Mouse (Mus musculus): ENCODE measurements around the gene Cdc7. TPM values are rescaled to one million over a fixed set of nuclear protein-coding genes. Genes with fewer than 3 reads are reported as not detected.

The Cdc7 gene
- total and polyA plus RNA-seq, 3 experiments = 25.4 to 42.6 (median 27.8) TPM

DNA sequence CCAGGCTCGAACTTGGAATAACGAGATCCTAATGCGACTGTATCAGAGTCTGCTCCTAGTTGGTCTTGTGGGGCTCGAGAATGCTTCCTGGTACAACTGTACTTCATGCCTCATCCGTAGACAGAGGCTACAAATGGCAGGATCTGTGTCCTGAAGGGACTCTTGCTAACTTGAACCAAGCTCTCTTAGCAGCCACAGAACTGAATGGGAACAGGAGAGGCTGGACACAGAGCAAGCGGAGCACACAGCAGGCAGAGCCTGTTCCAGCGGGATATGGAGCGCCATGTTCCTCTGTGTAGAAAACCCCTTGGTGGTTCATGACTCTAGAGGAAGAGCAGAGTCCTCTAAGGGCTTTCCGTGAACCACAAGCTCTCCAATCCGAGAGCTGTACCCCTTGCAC, 66.7 kb downstream of the Cdc7 start:
- H3K27me3 ChIP-seq (replicated peaks) = no peaks in the 10 kb centered on the region
- in situ Hi-C loops (cut with MboI; ENCODE audit: low pct_ligation_motif_present, low pct_unique_long_range_greater_than_20kb, low sequenced_read_pairs) = no loop called here
- H3K9me3 ChIP-seq (replicated peaks; ENCODE audit: low read length) = no peaks in the 10 kb centered on the region

More for the DNA sequence above, 66.7 kb downstream of the Cdc7 start:
- H3K4me1 ChIP-seq (ENCODE audit: control insufficient read depth in 1 of 2, insufficient read depth in 2 of 2) = peaks cover 0 to 5% of the 10 kb centered on the region in 2 experiments; a peak in 1 of 4 replicates
- dilution Hi-C loops (cut with MboI; ENCODE audit: extremely low pct_ligation_motif_present, extremely low pct_unique_long_range_greater_than_20kb, low sequenced_read_pairs) = no loop called here
- H3K79me2 ChIP-seq (replicated peaks; ENCODE audit: control insufficient read depth, extremely low read depth, insufficient read depth, poor library complexity, severe bottlenecking) = no peaks in the 10 kb centered on the region
- H3K27ac ChIP-seq (ENCODE audit: insufficient read depth, low read depth) = no peak overlapping the region
- DNase-seq (ENCODE audit: extremely low read depth) = no peak
- no peak overlapping the region for H3K9ac ChIP-seq (ENCODE audit: insufficient read depth, low read depth)
- no peak overlapping the region for H3K4me2 ChIP-seq (ENCODE audit: insufficient read depth, low read depth, poor library complexity, severe bottlenecking)
- H3K36me3 ChIP-seq (replicated peaks in 1 of 2; ENCODE audit: control insufficient read depth in 1 of 2, insufficient read depth in 1 of 2, low read length in 1 of 2) = no peaks in the 10 kb centered on the region
- no peak overlapping the region for H3K4me3 ChIP-seq (replicated peaks in 1 of 3; ENCODE audit: low read depth in 2 of 3, low read length in 2 of 3, poor library complexity in 1 of 3)
- TF ChIP-seq MAFK (IDR thresholded peaks at IDR 0.05; ENCODE audit: insufficient replicate concordance, low read length) (no peak), MAX (IDR thresholded peaks at IDR 0.05; ENCODE audit: low read length) (no peak), BHLHE40 (IDR thresholded peaks at IDR 0.05; ENCODE audit: low read depth, low read length) (no peak), USF2 (conservative IDR thresholded peaks at IDR 0.05; ENCODE audit: low read depth, low read length) (no peak), TBP (conservative IDR thresholded peaks at IDR 0.05; ENCODE audit: low read depth, low read length) (no peak), JUND (conservative IDR thresholded peaks at IDR 0.05; ENCODE audit: low read depth, low read length) (no peak)

Other genes starting within 250 kb of the Cdc7 start
- not detected in 2 replicates for gene Hfm1, start 38.0 kb upstream of the Cdc7 start, total RNA-seq (2012; rRNA removed)
- not detected in 2 replicates for gene Hfm1, start 38.0 kb upstream of the Cdc7 start, total RNA-seq (2014; rRNA removed)
- gene Hfm1, start 38.0 kb upstream of the Cdc7 start, polyA plus RNA-seq (2012; ENCODE audit: insufficient read length, low read depth) = 0.12 TPM in 1 of 2 replicates, not detected in the other